Mouse (Mus musculus) bone marrow macrophage, adult 2 months (primary cell): ENCODE data around the gene Gm11595. TPM values are rescaled to one million over a fixed set of nuclear protein-coding genes. Genes with fewer than 3 reads are reported as not detected.

Experiments
- H3K27ac ChIP-seq: 2 replicates; pipeline ENCODE4 v1.5.1; 2012; ENCODE audit warnings: low read depth, low read length; ENCODE audit not compliant: insufficient read depth
- H3K4me1 ChIP-seq: 2 replicates; pipeline ENCODE4 v1.6.1; 2012; ENCODE audit warnings: low read length; ENCODE audit not compliant: control insufficient read depth, insufficient read depth
- H3K4me3 ChIP-seq: 2 replicates; pipeline ENCODE4 v1.5.1; 2012; ENCODE audit warnings: mild to moderate bottlenecking, low read length, moderate library complexity; ENCODE audit not compliant: insufficient read depth
- CTCF ChIP-seq: IDR thresholded peaks from 2 replicates; pipeline ENCODE4 v1.5.1; 2012; ENCODE audit warnings: low read depth, mild to moderate bottlenecking, low read length, moderate library complexity
- POLR2A ChIP-seq: IDR thresholded peaks from 2 replicates; pipeline ENCODE4 v1.6.1; 2012; ENCODE audit warnings: mild to moderate bottlenecking, low read depth, low read length, borderline replicate concordance
- polyA plus RNA-seq: library from polyadenylated mRNA; stranded (reverse); fragments of >200 nt; gene quantifications from 2 replicates; pipeline ENCODE4 v1.2.4, GENCODE M21; 2012; ENCODE audit not compliant: missing spikeins, insufficient read depth, insufficient read length

Gm11595 gene
- polyA plus RNA-seq, 1 experiment = not detected

DNA sequence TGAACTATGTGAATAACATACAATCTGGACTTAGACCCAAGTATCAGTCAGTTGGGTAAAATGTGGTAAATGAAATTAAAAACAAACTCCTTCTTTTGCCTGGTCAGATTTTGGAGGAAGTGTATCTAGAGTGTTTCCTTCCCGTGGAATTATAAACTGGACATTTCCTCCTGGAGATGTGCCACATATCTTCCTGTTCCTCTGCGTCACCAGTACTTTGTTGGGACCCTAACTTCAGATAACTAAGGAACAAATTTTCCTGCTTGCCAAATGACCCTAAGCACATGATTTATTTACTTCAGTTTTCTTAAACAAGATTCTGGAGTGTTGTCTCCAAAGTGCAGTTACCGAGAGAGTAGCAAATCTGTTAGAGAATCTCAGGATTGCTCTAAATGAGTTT, 28.7 kb downstream of the Gm11595 start:
- H3K4me3 ChIP-seq = no peak overlapping the region
- no peak overlapping the region for H3K27ac ChIP-seq
- no peaks in the 10 kb centered on the region for H3K4me1 ChIP-seq
- no peak for TF ChIP-seq CTCF
- no peak for TF ChIP-seq POLR2A

DNA sequence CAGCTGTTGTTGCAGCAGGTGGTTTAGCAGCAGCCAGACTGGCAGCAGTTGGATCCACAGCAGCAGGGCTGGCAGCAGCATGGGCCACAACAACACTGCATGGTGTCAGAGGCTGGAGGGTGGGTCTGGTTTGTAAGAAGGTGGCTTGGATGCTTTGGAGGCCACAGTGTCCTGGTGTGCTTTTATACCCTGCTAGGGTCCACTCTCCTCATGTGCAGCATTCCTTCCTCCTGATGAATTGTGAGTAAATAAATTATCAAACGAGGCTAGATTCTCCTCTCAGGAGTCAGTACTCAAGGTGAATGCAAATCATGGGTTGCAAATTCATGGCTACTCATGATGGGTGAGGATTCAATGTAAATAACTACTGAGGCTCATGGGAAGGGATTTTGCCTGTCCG, 38.5 kb downstream of the Gm11595 start, which contains the start of gene Gm14180:
Gene Gm14180, minus strand, starts transcription at position 101 of the 400 bp plus-strand sequence.
- no peak for TF ChIP-seq CTCF
- no peak for TF ChIP-seq POLR2A
- no peak within 1 kb of the TSS for H3K27ac ChIP-seq

DNA sequence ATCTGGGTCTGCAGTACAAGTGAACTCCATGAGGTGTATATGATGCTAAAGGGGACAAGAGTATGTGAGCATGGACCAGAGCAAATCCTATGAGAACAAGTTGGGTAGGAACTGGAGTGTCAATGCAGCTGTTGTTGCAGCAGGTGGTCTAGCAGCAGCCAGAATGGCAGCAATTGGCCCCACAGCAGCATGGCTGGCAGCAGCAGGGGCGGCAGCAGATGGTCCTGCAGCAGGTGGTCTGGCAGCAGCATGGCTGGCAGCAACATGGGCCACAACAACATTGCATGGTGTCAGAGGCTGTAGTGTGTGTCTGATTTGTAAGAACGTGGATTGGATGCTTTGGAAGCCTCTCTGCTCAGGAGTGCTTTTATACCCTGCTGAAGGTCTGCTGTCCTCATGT, 48.7 kb downstream of the Gm11595 start:
- no peaks in the 10 kb centered on the region for H3K4me1 ChIP-seq
- H3K4me3 ChIP-seq = no peak overlapping the region
- TF ChIP-seq POLR2A = no peak
- TF ChIP-seq CTCF = no peak
- no peak overlapping the region for H3K27ac ChIP-seq

More for the DNA sequence above, 38.5 kb downstream of the Gm11595 start, which contains the start of gene Gm14180:
- Histone ChIP-seq H3K4me1 (no peaks in the 10 kb centered on the region), H3K4me3 (no peak within 1 kb of the TSS)

Other genes with a start within 250 kb of the Gm11595 start
- not detected in 2 replicates for gene Krt40, start 229.8 kb downstream of the Gm11595 start, polyA plus RNA-seq
- gene Krtap3-3, start 222.0 kb downstream of the Gm11595 start, polyA plus RNA-seq = not detected in 2 replicates
- gene Krtap3-2, start 216.1 kb downstream of the Gm11595 start, polyA plus RNA-seq = not detected in 2 replicates
- gene Gm11939, start 213.4 kb downstream of the Gm11595 start, polyA plus RNA-seq = not detected in 2 replicates
- gene Krtap3-1, start 206.3 kb downstream of the Gm11595 start, polyA plus RNA-seq = not detected in 2 replicates
- not detected in 2 replicates for gene Krtap1-5, start 191.9 kb downstream of the Gm11595 start, polyA plus RNA-seq
- gene Krtap1-4, start 189.3 kb downstream of the Gm11595 start, polyA plus RNA-seq = not detected in 2 replicates
- gene Krtap1-3, start 181.6 kb downstream of the Gm11595 start, polyA plus RNA-seq = not detected in 2 replicates
- not detected in 2 replicates for gene Krtap9-3, start 174.8 kb downstream of the Gm11595 start, polyA plus RNA-seq
- not detected in 2 replicates for gene Gm11938, start 169.6 kb downstream of the Gm11595 start, polyA plus RNA-seq
- gene Gm11937, start 162.7 kb downstream of the Gm11595 start, polyA plus RNA-seq = not detected in 2 replicates
- not detected in 2 replicates for gene Krtap2-4, start 158.1 kb downstream of the Gm11595 start, polyA plus RNA-seq
- gene Gm11562, start 152.5 kb downstream of the Gm11595 start, polyA plus RNA-seq = not detected in 2 replicates
- gene Krtap4-1, start 144.7 kb downstream of the Gm11595 start, polyA plus RNA-seq = not detected in 2 replicates
- gene Krtap4-2, start 137.8 kb downstream of the Gm11595 start, polyA plus RNA-seq = not detected in 2 replicates
- gene Krtap4-7, start 128.8 kb downstream of the Gm11595 start, polyA plus RNA-seq = not detected in 2 replicates
- not detected in 2 replicates for gene Gm11555, start 122.7 kb downstream of the Gm11595 start, polyA plus RNA-seq
- gene Gm11563, start 114.0 kb downstream of the Gm11595 start, polyA plus RNA-seq = not detected in 2 replicates
- not detected in 2 replicates for gene Krtap4-6, start 107.0 kb downstream of the Gm11595 start, polyA plus RNA-seq
- gene Gm14190, start 82.2 kb downstream of the Gm11595 start, polyA plus RNA-seq = not detected in 2 replicates
- gene Gm14180, start 38.6 kb downstream of the Gm11595 start, polyA plus RNA-seq = not detected in 2 replicates
- not detected in 2 replicates for gene Krtap4-8, start 7.8 kb upstream of the Gm11595 start, polyA plus RNA-seq
- gene Krtap4-9, start 12.3 kb upstream of the Gm11595 start, polyA plus RNA-seq = not detected in 2 replicates
- gene Gm11596, start 20.6 kb upstream of the Gm11595 start, polyA plus RNA-seq = not detected in 2 replicates
- gene Gm11569, start 26.0 kb upstream of the Gm11595 start, polyA plus RNA-seq = not detected in 2 replicates
- not detected in 2 replicates for gene Gm11554, start 31.5 kb upstream of the Gm11595 start, polyA plus RNA-seq
- gene Krtap4-13, start 37.0 kb upstream of the Gm11595 start, polyA plus RNA-seq = not detected in 2 replicates
- gene Gm11564, start 42.8 kb upstream of the Gm11595 start, polyA plus RNA-seq = not detected in 2 replicates
- gene 2300003K06Rik, start 65.2 kb upstream of the Gm11595 start, polyA plus RNA-seq = not detected in 2 replicates
- gene Krtap4-16, start 78.7 kb upstream of the Gm11595 start, polyA plus RNA-seq = not detected in 2 replicates
- gene Gm11568, start 85.0 kb upstream of the Gm11595 start, polyA plus RNA-seq = not detected in 2 replicates
- not detected in 2 replicates for gene Gm11559, start 91.6 kb upstream of the Gm11595 start, polyA plus RNA-seq
- gene Krtap9-1, start 100.5 kb upstream of the Gm11595 start, polyA plus RNA-seq = not detected in 2 replicates
- gene Gm11567, start 106.3 kb upstream of the Gm11595 start, polyA plus RNA-seq = not detected in 2 replicates
- not detected in 2 replicates for gene Krtap31-1, start 135.0 kb upstream of the Gm11595 start, polyA plus RNA-seq
- gene Gm11565, start 141.8 kb upstream of the Gm11595 start, polyA plus RNA-seq = not detected in 2 replicates
- not detected in 2 replicates for gene Krtap31-2, start 163.4 kb upstream of the Gm11595 start, polyA plus RNA-seq
- gene Krtap9-5, start 175.6 kb upstream of the Gm11595 start, polyA plus RNA-seq = not detected in 2 replicates
- gene Krtap29-1, start 206.1 kb upstream of the Gm11595 start, polyA plus RNA-seq = not detected in 2 replicates
- gene Krtap16-1, start 213.7 kb upstream of the Gm11595 start, polyA plus RNA-seq = not detected in 2 replicates
- not detected in 2 replicates for gene Krtap17-1, start 221.1 kb upstream of the Gm11595 start, polyA plus RNA-seq
- gene Krt33a, start 243.3 kb upstream of the Gm11595 start, polyA plus RNA-seq = not detected in 2 replicates